Mouse (Mus musculus): ENCODE data around the gene Suds3. TPM values are rescaled to one million over a fixed set of nuclear protein-coding genes. Genes with fewer than 3 reads are reported as not detected.

Gene Suds3
- polyA plus RNA-seq, 1 experiment from 2014 or later, result 53.5 TPM

- peaks cover 17% of the 10 kb centered on the region for H3K36me3 ChIP-seq
- 3% methylated on average over 13 of the region's 13 CpGs for WGBS
- H3K4me3 ChIP-seq, result peak overlapping the region; percentile 35
- H3K4me1 ChIP-seq (replicated peaks), result peaks cover 18% of the 10 kb centered on the region
- peak; percentile 54 for ATAC-seq (replicated peaks; ENCODE audit: insufficient number of reproducible peaks, insufficient read depth, low FRiP score, low read depth)
- no peak overlapping the region for H3K27ac ChIP-seq
- H3K9ac ChIP-seq, result peak overlapping the region; percentile 28; the same call in 1 of the 2 replicates
- peak overlapping the region; percentile 63 for H3K4me2 ChIP-seq
- H3K9me3 ChIP-seq (replicated peaks), result no peaks in the 10 kb centered on the region
- peaks cover 4% of the 10 kb centered on the region; the same call in 1 of the 2 replicates for H3K27me3 ChIP-seq
These were observed 28.2 kb downstream of the Suds3 start for GRCm38 (mm10) chr5:117087718-117088117.

DNA sequence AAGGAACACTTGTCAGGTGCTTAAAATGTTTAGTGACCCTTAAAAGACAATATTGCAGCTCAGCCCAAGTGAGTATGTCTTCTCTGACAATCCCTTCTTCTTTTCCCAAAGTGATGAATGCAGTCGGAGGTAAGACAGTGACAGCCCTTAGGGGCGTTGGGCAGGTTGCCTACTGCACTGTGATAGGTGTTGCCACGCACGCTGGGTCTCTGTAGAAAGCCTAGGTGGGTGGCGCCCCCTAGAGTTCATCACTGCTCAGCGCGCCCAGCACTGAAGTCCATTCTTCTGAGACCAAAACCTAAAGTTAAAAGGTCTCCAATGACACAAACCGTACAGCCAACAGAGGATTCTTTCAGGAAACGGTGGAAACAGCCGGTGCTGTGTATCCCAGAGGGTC is 46.4 kb downstream of the Suds3 start:
- no peaks in the 10 kb centered on the region for H3K9me3 ChIP-seq (replicated peaks)
- no peak overlapping the region for H3K9ac ChIP-seq
- peak overlapping the region; percentile 43 for H3K4me2 ChIP-seq
- 0 out of 2 replicates have a peak, but pooled peaks cover 4% of the 10 kb centered on the region for H3K4me1 ChIP-seq (replicated peaks)
- H3K27ac ChIP-seq, result no peak overlapping the region
- WGBS, result 11% methylated on average over 10 of the region's 10 CpGs
- H3K4me3 ChIP-seq, result 0 out of 2 replicates have a peak overlapping the region, but pooled peaks have one; percentile 8
- H3K36me3 ChIP-seq, result no peaks in the 10 kb centered on the region
- no peak for ATAC-seq (replicated peaks; ENCODE audit: insufficient number of reproducible peaks, insufficient read depth, low FRiP score, low read depth)
- no peaks in the 10 kb centered on the region for H3K27me3 ChIP-seq

- no peak for ATAC-seq (replicated peaks; ENCODE audit: insufficient number of reproducible peaks, insufficient read depth, low FRiP score, low read depth)
These were observed 47.0 kb downstream of the Suds3 start for GRCm38 (mm10) chr5:117068808-117069497.

DNA sequence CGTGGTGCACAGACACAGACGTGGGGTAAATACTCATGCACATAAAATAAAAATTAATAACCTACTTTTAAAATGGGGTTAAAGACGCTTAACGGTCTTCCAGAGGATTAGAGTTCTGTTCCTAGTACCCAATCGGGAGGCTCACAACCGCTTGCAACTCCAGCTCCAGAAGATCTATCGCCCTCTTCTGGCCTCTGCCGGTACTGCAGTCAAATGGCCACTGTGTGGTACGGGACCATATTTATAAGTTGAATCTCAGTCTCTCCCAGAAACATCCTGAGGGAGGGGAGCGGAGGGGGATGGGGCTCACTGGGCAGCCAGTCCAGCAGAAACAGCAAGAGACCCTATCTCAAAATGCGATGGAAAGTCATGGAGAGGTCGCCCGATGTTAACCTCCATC is 47.7 kb downstream of the Suds3 start:
- WGBS, result 78% methylated on average over 13 of the region's 13 CpGs
- H3K4me1 ChIP-seq (replicated peaks), result 0 out of 2 replicates have a peak, but pooled peaks cover 4% of the 10 kb centered on the region

More at GRCm38 (mm10) chr5:117068808-117069497, 47.0 kb downstream of the Suds3 start:
- 0 out of 2 replicates have a peak, but pooled peaks cover 4% of the 10 kb centered on the region for H3K4me1 ChIP-seq (replicated peaks)
- no peaks in the 10 kb centered on the region for H3K36me3 ChIP-seq
- no peaks in the 10 kb centered on the region for H3K9me3 ChIP-seq (replicated peaks)
- WGBS, result 26% methylated on average over 19 of the region's 19 CpGs
- H3K4me3 ChIP-seq, result 0 out of 2 replicates have a peak overlapping the region, but pooled peaks have one; percentile 8
- no peak overlapping the region for H3K27ac ChIP-seq
- no peaks in the 10 kb centered on the region for H3K27me3 ChIP-seq
- H3K4me2 ChIP-seq, result peak overlapping the region; percentile 43
- no peak overlapping the region for H3K9ac ChIP-seq

GRCm38 (mm10) chr5:117061251-117061650 is 54.7 kb downstream of the Suds3 start:
- no peaks in the 10 kb centered on the region for H3K36me3 ChIP-seq
- ATAC-seq (replicated peaks; ENCODE audit: insufficient number of reproducible peaks, insufficient read depth, low FRiP score, low read depth), result no peak
- no peaks in the 10 kb centered on the region for H3K27me3 ChIP-seq
- H3K9ac ChIP-seq, result no peak overlapping the region
- H3K4me1 ChIP-seq (replicated peaks), result no peaks in the 10 kb centered on the region
- no peaks in the 10 kb centered on the region for H3K9me3 ChIP-seq (replicated peaks)
- no peak overlapping the region for H3K27ac ChIP-seq
- H3K4me2 ChIP-seq, result no peak overlapping the region
- H3K4me3 ChIP-seq, result no peak overlapping the region
- WGBS, result 27% methylated on average over 2 of the region's 2 CpGs

More for the DNA sequence above, 47.7 kb downstream of the Suds3 start:
- ATAC-seq (replicated peaks; ENCODE audit: insufficient number of reproducible peaks, insufficient read depth, low FRiP score, low read depth), result no peak
- no peak overlapping the region for H3K9ac ChIP-seq
- no peaks in the 10 kb centered on the region for H3K36me3 ChIP-seq
- no peak overlapping the region for H3K4me2 ChIP-seq
- no peak overlapping the region for H3K27ac ChIP-seq
- no peaks in the 10 kb centered on the region for H3K9me3 ChIP-seq (replicated peaks)
- no peaks in the 10 kb centered on the region for H3K27me3 ChIP-seq
- H3K4me3 ChIP-seq, result no peak overlapping the region

GRCm38 (mm10) chr5:117060484-117061130 is 55.3 kb downstream of the Suds3 start:
- H3K27me3 ChIP-seq, result no peaks in the 10 kb centered on the region
- H3K9me3 ChIP-seq (replicated peaks), result no peaks in the 10 kb centered on the region
- 71% methylated on average over 18 of the region's 18 CpGs for WGBS
- no peak overlapping the region for H3K9ac ChIP-seq
- H3K27ac ChIP-seq, result no peak overlapping the region
- H3K4me3 ChIP-seq, result no peak overlapping the region
- H3K4me1 ChIP-seq (replicated peaks), result no peaks in the 10 kb centered on the region
- no peak overlapping the region for H3K4me2 ChIP-seq
- H3K36me3 ChIP-seq, result no peaks in the 10 kb centered on the region
- ATAC-seq (replicated peaks; ENCODE audit: insufficient number of reproducible peaks, insufficient read depth, low FRiP score, low read depth), result no peak

DNA sequence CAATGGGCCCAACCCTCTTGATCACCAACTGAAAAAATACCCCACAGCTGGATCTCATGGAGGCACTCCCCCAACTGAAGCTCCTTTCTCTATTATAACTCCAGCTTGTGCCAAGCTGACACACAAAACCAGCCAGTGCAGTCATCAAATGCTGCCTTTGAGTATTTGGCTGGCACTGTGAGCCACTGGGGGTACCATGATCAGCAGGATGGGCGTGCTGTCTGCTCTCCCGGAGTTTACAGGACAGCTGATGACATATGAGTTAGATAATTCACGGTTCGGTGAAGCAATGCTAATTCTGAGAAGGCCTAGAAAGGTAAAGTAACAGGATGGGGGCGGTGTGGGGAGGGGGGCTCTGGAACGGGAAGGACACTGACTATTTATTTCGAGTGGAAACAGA is 66.0 kb downstream of the Suds3 start:
- no peaks in the 10 kb centered on the region for H3K4me1 ChIP-seq (replicated peaks)
- H3K4me2 ChIP-seq, result no peak overlapping the region
- WGBS, result 72% methylated on average over 7 of the region's 7 CpGs
- H3K9me3 ChIP-seq (replicated peaks), result no peaks in the 10 kb centered on the region
- no peak overlapping the region for H3K9ac ChIP-seq
- no peak overlapping the region for H3K27ac ChIP-seq
- H3K36me3 ChIP-seq, result no peaks in the 10 kb centered on the region
- H3K4me3 ChIP-seq, result no peak overlapping the region
- no peaks in the 10 kb centered on the region for H3K27me3 ChIP-seq
- ATAC-seq (replicated peaks; ENCODE audit: insufficient number of reproducible peaks, insufficient read depth, low FRiP score, low read depth), result no peak

GRCm38 (mm10) chr5:117045101-117045500 is 70.8 kb downstream of the Suds3 start:
- no peak overlapping the region for H3K4me3 ChIP-seq
- H3K9me3 ChIP-seq (replicated peaks), result no peaks in the 10 kb centered on the region
- WGBS, result 58% methylated on average over 10 of the region's 10 CpGs
- H3K27ac ChIP-seq, result no peak overlapping the region
- no peak overlapping the region for H3K4me2 ChIP-seq
- no peak overlapping the region for H3K9ac ChIP-seq
- no peaks in the 10 kb centered on the region for H3K4me1 ChIP-seq (replicated peaks)
- H3K36me3 ChIP-seq, result no peaks in the 10 kb centered on the region
- no peak for ATAC-seq (replicated peaks; ENCODE audit: insufficient number of reproducible peaks, insufficient read depth, low FRiP score, low read depth)
- H3K27me3 ChIP-seq, result no peaks in the 10 kb centered on the region

- Histone ChIP-seq H3K27me3 (no peaks in the 10 kb centered on the region), H3K4me1 (replicated peaks) (no peaks in the 10 kb centered on the region), H3K4me3 (no peak overlapping the region), H3K36me3 (no peaks in the 10 kb centered on the region), H3K9me3 (replicated peaks) (no peaks in the 10 kb centered on the region), H3K9ac (no peak overlapping the region), H3K4me2 (no peak overlapping the region), H3K27ac (no peak overlapping the region)
- WGBS, result 59% methylated on average over 11 of the region's 11 CpGs
- ATAC-seq (replicated peaks; ENCODE audit: insufficient number of reproducible peaks, insufficient read depth, low FRiP score, low read depth), result no peak
These were observed 73.3 kb downstream of the Suds3 start for GRCm38 (mm10) chr5:117042661-117043060.
